Mouse (Mus musculus): ENCODE measurements around the gene Spout1. TPM values are rescaled to one million over a fixed set of nuclear protein-coding genes. Genes with fewer than 3 reads are reported as not detected.
"Not testable (repeated sequence)": the region's sequence is repeated elsewhere in the genome, so short reads cannot be mapped to it uniquely, and the experiment has no call there.

Gene Spout1
- polyA plus RNA-seq, 1 experiment from 2014 or later = 12.8 TPM

DNA sequence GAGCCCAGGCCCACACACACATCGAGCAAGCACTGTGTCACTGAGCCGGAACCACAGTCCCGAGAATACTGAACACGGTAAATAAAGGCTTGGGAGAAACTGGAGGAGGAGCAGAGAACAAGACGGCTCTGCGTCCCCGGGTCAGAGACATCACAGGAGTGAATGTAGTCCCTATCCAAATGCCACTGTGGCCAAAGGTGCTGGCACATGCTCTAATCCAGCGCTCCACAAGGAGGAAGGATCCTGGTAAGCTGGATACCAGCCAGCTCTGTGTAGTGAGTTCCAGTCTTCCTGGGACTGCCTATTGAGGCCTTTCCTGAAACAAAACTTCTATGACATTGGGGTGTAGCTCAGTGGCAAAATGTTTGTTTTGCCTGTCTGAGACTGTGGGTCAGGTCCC is 25.6 kb downstream of the Spout1 start:
- H3K4me2 ChIP-seq (ENCODE audit: low read depth, low read length) = no peak overlapping the region
- no peak overlapping the region for H3K27ac ChIP-seq (ENCODE audit: low read depth)
- no peak for DNase-seq
- no peaks in the 10 kb centered on the region for H3K4me1 ChIP-seq (ENCODE audit: insufficient read depth)
- H3K9ac ChIP-seq (replicated peaks) = no peak overlapping the region
- peaks cover 29% of the 10 kb centered on the region for H3K36me3 ChIP-seq (replicated peaks; ENCODE audit: insufficient read depth, low read length)
- H3K27me3 ChIP-seq (ENCODE audit: insufficient read depth, low read length) = no peaks in the 10 kb centered on the region
- H3K4me3 ChIP-seq (ENCODE audit: low read depth, low read length) = no peak overlapping the region
- H3K9me3 ChIP-seq (ENCODE audit: low read length) = no peaks in the 10 kb centered on the region
- TF ChIP-seq EP300 (IDR thresholded peaks at IDR 0.05; ENCODE audit: low read depth) (no peak), CTCF (IDR thresholded peaks at IDR 0.05; ENCODE audit: low read depth) (no peak)
- 85% methylated on average over 8 of the region's 8 CpGs for WGBS (ENCODE audit: insufficient replicate concordance)
- no peak for ATAC-seq

DNA sequence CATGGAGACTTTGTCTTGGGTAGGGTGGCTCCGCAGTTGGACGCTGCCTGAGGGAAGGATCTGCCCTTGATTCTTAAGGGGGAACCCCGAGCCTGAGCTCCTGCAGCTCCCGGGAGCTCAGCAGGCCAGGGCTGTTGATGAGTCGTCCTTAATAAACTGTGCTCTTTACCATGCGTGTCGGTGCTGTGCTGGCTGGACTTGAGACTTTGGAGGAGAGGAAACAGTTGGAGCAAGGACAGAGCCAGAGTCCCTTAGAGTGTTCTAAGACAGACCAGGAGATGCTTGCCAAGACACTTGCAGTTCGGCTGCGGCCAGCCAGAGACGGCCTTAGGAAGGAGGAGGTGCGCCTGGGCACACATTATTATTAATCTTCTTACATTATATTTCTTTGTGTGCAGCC is 26.4 kb downstream of the Spout1 start:
- DNase-seq = no peak
- TF ChIP-seq EP300 (IDR thresholded peaks at IDR 0.05; ENCODE audit: low read depth) (no peak), CTCF (IDR thresholded peaks at IDR 0.05; ENCODE audit: low read depth) (no peak)
- 82% methylated on average over 11 of the region's 11 CpGs for WGBS (ENCODE audit: insufficient replicate concordance)
- H3K9me3 ChIP-seq (ENCODE audit: low read length) = no peaks in the 10 kb centered on the region
- H3K27me3 ChIP-seq (ENCODE audit: insufficient read depth, low read length) = no peaks in the 10 kb centered on the region
- ATAC-seq = no peak
- peaks cover 36% of the 10 kb centered on the region for H3K36me3 ChIP-seq (replicated peaks; ENCODE audit: insufficient read depth, low read length)
- no peak overlapping the region for H3K9ac ChIP-seq (replicated peaks)
- no peak overlapping the region for H3K27ac ChIP-seq (ENCODE audit: low read depth)
- H3K4me3 ChIP-seq (ENCODE audit: low read depth, low read length) = no peak overlapping the region
- H3K4me2 ChIP-seq (ENCODE audit: low read depth, low read length) = no peak overlapping the region
- peaks cover 3% of the 10 kb centered on the region; the same call in 1 of the 2 replicates for H3K4me1 ChIP-seq (ENCODE audit: insufficient read depth)

DNA sequence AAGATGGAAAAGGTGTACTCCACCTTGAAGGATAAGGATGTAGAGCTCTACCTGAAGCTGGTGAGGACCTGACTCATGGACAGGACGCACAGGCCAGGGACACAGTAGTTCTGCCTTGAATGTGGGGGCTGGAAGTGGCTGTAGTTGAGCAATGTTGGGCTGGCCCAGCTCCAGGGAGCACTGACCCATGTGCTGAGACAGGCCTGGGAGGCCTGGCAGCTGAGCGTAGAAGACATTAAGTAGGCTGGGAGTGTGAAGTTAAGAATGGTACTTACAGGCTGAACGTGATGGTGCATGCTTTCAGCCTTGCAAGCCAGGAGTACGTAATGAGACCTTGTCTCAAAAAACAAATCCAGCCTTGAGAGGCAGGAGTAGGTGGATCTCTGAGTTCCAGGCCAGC is 30.8 kb downstream of the Spout1 start:
- H3K9me3 ChIP-seq (ENCODE audit: low read length) = no peaks in the 10 kb centered on the region
- peaks cover 59% of the 10 kb centered on the region for H3K36me3 ChIP-seq (replicated peaks; ENCODE audit: insufficient read depth, low read length)
- peaks cover 7% of the 10 kb centered on the region; the same call in 1 of the 2 replicates for H3K4me1 ChIP-seq (ENCODE audit: insufficient read depth)
- no peak overlapping the region; the same call in 1 of the 2 replicates for H3K27ac ChIP-seq (ENCODE audit: low read depth)
- H3K27me3 ChIP-seq (ENCODE audit: insufficient read depth, low read length) = no peaks in the 10 kb centered on the region
- ATAC-seq (peak; percentile 71), DNase-seq (peak; percentile 77)
- H3K4me3 ChIP-seq (ENCODE audit: low read depth, low read length) = no peak overlapping the region
- 72% methylated on average over 4 of the region's 4 CpGs for WGBS (ENCODE audit: insufficient replicate concordance)
- H3K9ac ChIP-seq (replicated peaks) = peak overlapping the region; percentile 9; the same call in 1 of the 2 replicates
- TF ChIP-seq EP300 (IDR thresholded peaks at IDR 0.05; ENCODE audit: low read depth) = no peak
- no peak overlapping the region for H3K4me2 ChIP-seq (ENCODE audit: low read depth, low read length)

DNA sequence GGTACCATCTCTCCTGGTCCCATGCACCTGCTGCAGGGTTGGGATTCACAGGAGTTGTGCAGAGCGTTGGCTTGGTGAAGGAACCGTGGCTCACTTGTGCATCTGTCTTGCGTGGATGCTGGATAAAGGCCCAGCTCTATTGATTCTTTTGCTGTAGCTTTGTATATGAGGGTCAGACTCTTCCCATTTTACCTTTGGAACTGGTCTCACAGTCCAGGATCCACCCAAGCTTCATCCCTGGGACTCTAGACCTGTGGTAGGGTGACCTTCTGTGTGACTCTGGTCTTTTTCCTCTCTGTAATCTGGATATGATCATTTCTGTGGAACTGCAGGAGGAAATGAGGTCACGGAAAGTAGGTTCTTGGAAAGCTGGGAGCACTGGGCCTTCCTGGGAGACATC is 33.8 kb downstream of the Spout1 start:
- H3K27ac ChIP-seq (ENCODE audit: low read depth) = 0 out of 2 replicates have a peak overlapping the region, but pooled peaks have one; percentile 26
- TF ChIP-seq CTCF (IDR thresholded peaks at IDR 0.05; ENCODE audit: low read depth) (no peak), EP300 (IDR thresholded peaks at IDR 0.05; ENCODE audit: low read depth) (no peak)
- ATAC-seq (peak; percentile 69; the same call in 1 of the 2 replicates), DNase-seq (no peak)
- peaks cover 7% of the 10 kb centered on the region; the same call in 1 of the 2 replicates for H3K4me1 ChIP-seq (ENCODE audit: insufficient read depth)
- H3K9ac ChIP-seq (replicated peaks) = no peak overlapping the region
- H3K36me3 ChIP-seq (replicated peaks; ENCODE audit: insufficient read depth, low read length) = peaks cover 68% of the 10 kb centered on the region
- no peaks in the 10 kb centered on the region for H3K27me3 ChIP-seq (ENCODE audit: insufficient read depth, low read length)
- no peaks in the 10 kb centered on the region for H3K9me3 ChIP-seq (ENCODE audit: low read length)
- WGBS (ENCODE audit: insufficient replicate concordance) = 74% methylated on average over 4 of the region's 4 CpGs
- no peak overlapping the region for H3K4me3 ChIP-seq (ENCODE audit: low read depth, low read length)
- no peak overlapping the region for H3K4me2 ChIP-seq (ENCODE audit: low read depth, low read length)

DNA sequence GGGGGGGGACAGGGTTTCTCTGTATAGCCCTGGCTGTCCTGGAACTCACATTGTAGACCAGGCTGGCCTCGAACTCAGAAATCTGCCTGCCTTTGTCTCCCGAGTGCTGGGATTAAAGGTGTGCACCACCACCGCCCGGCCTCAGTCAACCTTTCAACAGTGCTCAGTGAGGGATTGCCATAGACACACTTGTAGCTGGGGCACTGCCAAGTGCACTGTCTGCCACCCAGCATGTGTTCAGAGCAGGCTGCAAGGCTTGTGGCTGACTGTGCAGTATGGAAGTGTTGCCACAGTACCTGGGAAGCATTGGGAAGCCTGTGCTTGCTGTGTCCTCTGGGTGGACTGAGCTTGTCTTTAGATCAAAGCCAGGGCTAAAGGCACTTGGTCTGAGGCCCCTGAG is 38.2 kb downstream of the Spout1 start:
- ATAC-seq; H3K4me1 ChIP-seq (ENCODE audit: insufficient read depth): not testable (repeated sequence)

DNA sequence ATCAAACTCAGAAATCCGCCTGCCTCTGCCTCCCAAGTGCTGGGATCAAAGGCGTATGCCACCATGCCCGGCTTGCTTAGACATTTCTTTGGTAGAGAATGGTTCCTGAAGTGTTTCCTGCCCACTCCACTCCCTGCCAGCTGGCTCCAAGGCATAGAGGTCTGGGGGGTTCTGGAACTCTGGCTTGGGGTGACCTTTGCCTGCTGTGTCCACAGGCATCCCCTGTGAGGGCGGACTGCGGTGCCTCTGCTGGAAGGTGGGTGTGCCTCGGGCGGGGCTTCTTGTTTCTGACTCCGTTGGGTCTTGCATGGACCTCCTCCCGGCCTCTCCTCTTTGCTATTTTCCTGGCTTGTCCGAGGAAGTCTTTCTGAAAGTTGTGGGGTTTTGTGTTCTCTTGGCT is 41.8 kb downstream of the Spout1 start:
- no peak for DNase-seq
- 69% methylated on average over 10 of the region's 10 CpGs for WGBS (ENCODE audit: insufficient replicate concordance)
- no peak overlapping the region for H3K4me3 ChIP-seq (ENCODE audit: low read depth, low read length)
- ATAC-seq = no peak
- H3K4me1 ChIP-seq (ENCODE audit: insufficient read depth) = peaks cover 16% of the 10 kb centered on the region
- no peaks in the 10 kb centered on the region for H3K27me3 ChIP-seq (ENCODE audit: insufficient read depth, low read length)
- peaks cover 23% of the 10 kb centered on the region for H3K36me3 ChIP-seq (replicated peaks; ENCODE audit: insufficient read depth, low read length)
- no peak overlapping the region for H3K9ac ChIP-seq (replicated peaks)
- H3K9me3 ChIP-seq (ENCODE audit: low read length) = no peaks in the 10 kb centered on the region
- no peak overlapping the region for H3K4me2 ChIP-seq (ENCODE audit: low read depth, low read length)
- TF ChIP-seq EP300 (IDR thresholded peaks at IDR 0.05; ENCODE audit: low read depth) = no peak
- no peak for TF ChIP-seq CTCF (IDR thresholded peaks at IDR 0.05; ENCODE audit: low read depth)
- H3K27ac ChIP-seq (ENCODE audit: low read depth) = no peak overlapping the region

More for the DNA sequence above, 38.2 kb downstream of the Spout1 start:
- H3K36me3 ChIP-seq (replicated peaks; ENCODE audit: insufficient read depth, low read length) = peaks cover 46% of the 10 kb centered on the region
- H3K4me2 ChIP-seq (ENCODE audit: low read depth, low read length); H3K4me3 ChIP-seq (ENCODE audit: low read depth, low read length); H3K9me3 ChIP-seq (ENCODE audit: low read length); H3K27me3 ChIP-seq (ENCODE audit: insufficient read depth, low read length); DNase-seq; H3K27ac ChIP-seq (ENCODE audit: low read depth); H3K9ac ChIP-seq (replicated peaks): not testable (repeated sequence)
- 82% methylated on average over 4 of the region's 4 CpGs for WGBS (ENCODE audit: insufficient replicate concordance)

All from liver, postnatal 0 days (tissue).